Mouse (Mus musculus): ENCODE results near the gene Exo5. TPM values are rescaled to one million over a fixed set of nuclear protein-coding genes. Genes with fewer than 3 reads are reported as not detected.

The Exo5 gene
- polyA plus RNA-seq (2016; fragmentation: Nextera tagmentation; extraction: Ambion mirVana): 34.1 and 38.0 TPM in 2 replicates

GRCm38 (mm10) chr4:120924554-120925299 lies at the start of gene Exo5:
TSS of gene Exo5 (minus strand) at chr4:120925017.
- Histone ChIP-seq H3K36me3 (peaks cover 29% of the 10 kb centered on the region), H3K4me3 (peak within 1 kb of the TSS; percentile 49), H3K9ac (peak within 1 kb of the TSS; percentile 71), H3K9me3 (replicated peaks) (0 out of 2 replicates have a peak, but pooled peaks cover 5% of the 10 kb centered on the region), H3K4me2 (replicated peaks) (peak within 1 kb of the TSS; percentile 48), H3K27ac (peak within 1 kb of the TSS; percentile 85), H3K27me3 (no peaks in the 10 kb centered on the region), H3K4me1 (peaks cover 9% of the 10 kb centered on the region)
- WGBS: under 1% methylated on average over 33 of the region's 33 CpGs
- peak; percentile 99 for ATAC-seq (ENCODE audit: low FRiP score)

- no peak overlapping the region for H3K4me2 ChIP-seq (replicated peaks)
- H3K36me3 ChIP-seq: peaks cover 54% of the 10 kb centered on the region
- H3K27me3 ChIP-seq: no peaks in the 10 kb centered on the region
- no peak overlapping the region for H3K4me3 ChIP-seq
- no peak overlapping the region for H3K9ac ChIP-seq
- no peak for ATAC-seq (ENCODE audit: low FRiP score)
- WGBS: 93% methylated on average over 8 of the region's 8 CpGs
- H3K27ac ChIP-seq: no peak overlapping the region
- no peaks in the 10 kb centered on the region for H3K4me1 ChIP-seq
- no peaks in the 10 kb centered on the region for H3K9me3 ChIP-seq (replicated peaks)
These were observed 47.0 kb upstream of the Exo5 start for GRCm38 (mm10) chr4:120971842-120972241.

GRCm38 (mm10) chr4:120969382-120970146 lies 44.7 kb upstream of the Exo5 start:
- Histone ChIP-seq H3K4me1 (no peaks in the 10 kb centered on the region), H3K9me3 (replicated peaks) (no peaks in the 10 kb centered on the region), H3K4me2 (replicated peaks) (no peak overlapping the region), H3K4me3 (no peak overlapping the region), H3K27ac (no peak overlapping the region), H3K36me3 (peaks cover 47% of the 10 kb centered on the region), H3K9ac (no peak overlapping the region), H3K27me3 (no peaks in the 10 kb centered on the region)
- ATAC-seq (ENCODE audit: low FRiP score): no peak
- WGBS: 89% methylated on average over 5 of the region's 5 CpGs

GRCm38 (mm10) chr4:120968486-120968885 lies 43.7 kb upstream of the Exo5 start:
- H3K27ac ChIP-seq: no peak overlapping the region

GRCm38 (mm10) chr4:120955586-120955985 lies 30.8 kb upstream of the Exo5 start:
- Histone ChIP-seq H3K27me3 (no peaks in the 10 kb centered on the region), H3K36me3 (no peaks in the 10 kb centered on the region)
- 91% methylated on average over 1 of the region's 1 CpGs for WGBS

More at GRCm38 (mm10) chr4:120968486-120968885, 43.7 kb upstream of the Exo5 start:
- no peaks in the 10 kb centered on the region for H3K9me3 ChIP-seq (replicated peaks)
- peaks cover 43% of the 10 kb centered on the region for H3K36me3 ChIP-seq
- H3K4me1 ChIP-seq: no peaks in the 10 kb centered on the region
- H3K4me2 ChIP-seq (replicated peaks): no peak overlapping the region
- WGBS: 94% methylated on average over 9 of the region's 9 CpGs
- no peak for ATAC-seq (ENCODE audit: low FRiP score)
- H3K27me3 ChIP-seq: no peaks in the 10 kb centered on the region
- H3K4me3 ChIP-seq: no peak overlapping the region
- no peak overlapping the region for H3K9ac ChIP-seq

GRCm38 (mm10) chr4:120953667-120954066 lies 28.9 kb upstream of the Exo5 start:
- no peak for ATAC-seq (ENCODE audit: low FRiP score)
- Histone ChIP-seq H3K4me1 (peaks cover 8% of the 10 kb centered on the region), H3K9ac (no peak overlapping the region), H3K36me3 (no peaks in the 10 kb centered on the region), H3K9me3 (replicated peaks) (no peaks in the 10 kb centered on the region), H3K27ac (no peak overlapping the region), H3K4me3 (no peak overlapping the region), H3K4me2 (replicated peaks) (no peak overlapping the region), H3K27me3 (no peaks in the 10 kb centered on the region)
- 73% methylated on average over 1 of the region's 1 CpGs for WGBS

More at GRCm38 (mm10) chr4:120955586-120955985, 30.8 kb upstream of the Exo5 start:
- no peak for ATAC-seq (ENCODE audit: low FRiP score)
- Histone ChIP-seq H3K4me3 (no peak overlapping the region), H3K9ac (no peak overlapping the region), H3K4me1 (peaks cover 8% of the 10 kb centered on the region), H3K27ac (no peak overlapping the region), H3K9me3 (replicated peaks) (no peaks in the 10 kb centered on the region), H3K4me2 (replicated peaks) (no peak overlapping the region)

- Histone ChIP-seq H3K4me1 (peaks cover 8% of the 10 kb centered on the region), H3K27me3 (no peaks in the 10 kb centered on the region), H3K4me2 (replicated peaks) (no peak overlapping the region), H3K4me3 (no peak overlapping the region), H3K9ac (no peak overlapping the region), H3K27ac (no peak overlapping the region), H3K9me3 (replicated peaks) (no peaks in the 10 kb centered on the region), H3K36me3 (no peaks in the 10 kb centered on the region)
- WGBS: 87% methylated on average over 4 of the region's 4 CpGs
- no peak for ATAC-seq (ENCODE audit: low FRiP score)
These were observed 28.2 kb upstream of the Exo5 start for GRCm38 (mm10) chr4:120953038-120953437.

- Histone ChIP-seq H3K4me1 (peaks cover 8% of the 10 kb centered on the region), H3K4me2 (replicated peaks) (peak overlapping the region; percentile 68), H3K36me3 (0 out of 2 replicates have a peak, but pooled peaks cover 4% of the 10 kb centered on the region), H3K27me3 (no peaks in the 10 kb centered on the region), H3K9ac (peak overlapping the region; percentile 78), H3K27ac (peak overlapping the region; percentile 81), H3K4me3 (peak overlapping the region; percentile 74), H3K9me3 (replicated peaks) (no peaks in the 10 kb centered on the region)
- 53% methylated on average over 6 of the region's 6 CpGs for WGBS
- no peak for ATAC-seq (ENCODE audit: low FRiP score)
These were observed 27.3 kb upstream of the Exo5 start for GRCm38 (mm10) chr4:120952163-120952562.

- H3K36me3 ChIP-seq: peaks cover 10% of the 10 kb centered on the region
- under 1% methylated on average over 60 of the region's 60 CpGs for WGBS
- peak; percentile 97 for ATAC-seq (ENCODE audit: low FRiP score)
- peak within 1 kb of the TSS; percentile 81 for H3K27ac ChIP-seq
- H3K27me3 ChIP-seq: no peaks in the 10 kb centered on the region
- H3K4me2 ChIP-seq (replicated peaks): peak within 1 kb of the TSS; percentile 68
- H3K9me3 ChIP-seq (replicated peaks): no peaks in the 10 kb centered on the region
- H3K9ac ChIP-seq: peak within 1 kb of the TSS; percentile 78
- H3K4me3 ChIP-seq: peak within 1 kb of the TSS; percentile 74
- peaks cover 8% of the 10 kb centered on the region for H3K4me1 ChIP-seq
These were observed 26.7 kb upstream of the Exo5 start, which contains the start of gene Zfp69 for GRCm38 (mm10) chr4:120951428-120951973. TSS of gene Zfp69 (minus strand) at chr4:120951699.

- H3K27me3 ChIP-seq: no peaks in the 10 kb centered on the region
- peak overlapping the region; percentile 78 for H3K9ac ChIP-seq
- no peak; the same call in 1 of the 2 replicates for ATAC-seq (ENCODE audit: low FRiP score)
- peak overlapping the region; percentile 81 for H3K27ac ChIP-seq
- H3K4me3 ChIP-seq: peak overlapping the region; percentile 74
- WGBS: 7% methylated on average over 20 of the region's 20 CpGs
- H3K4me2 ChIP-seq (replicated peaks): peak overlapping the region; percentile 68
- peaks cover 14% of the 10 kb centered on the region for H3K36me3 ChIP-seq
- peaks cover 8% of the 10 kb centered on the region for H3K4me1 ChIP-seq
- no peaks in the 10 kb centered on the region for H3K9me3 ChIP-seq (replicated peaks)
These were observed 26.1 kb upstream of the Exo5 start for GRCm38 (mm10) chr4:120950763-120951427.

GRCm38 (mm10) chr4:120948938-120949337 lies 24.1 kb upstream of the Exo5 start:
- ATAC-seq (ENCODE audit: low FRiP score): no peak
- Histone ChIP-seq H3K27me3 (no peaks in the 10 kb centered on the region), H3K4me1 (peaks cover 8% of the 10 kb centered on the region), H3K27ac (no peak overlapping the region), H3K4me2 (replicated peaks) (no peak overlapping the region), H3K36me3 (peaks cover 14% of the 10 kb centered on the region), H3K9me3 (replicated peaks) (no peaks in the 10 kb centered on the region), H3K4me3 (no peak overlapping the region), H3K9ac (no peak overlapping the region)
- WGBS: 69% methylated on average over 3 of the region's 3 CpGs

GRCm38 (mm10) chr4:120935006-120935405 lies 10.2 kb upstream of the Exo5 start:
- Histone ChIP-seq H3K9me3 (replicated peaks) (peaks cover 9% of the 10 kb centered on the region; the same call in 1 of the 2 replicates), H3K27ac (no peak overlapping the region), H3K4me3 (no peak overlapping the region), H3K27me3 (no peaks in the 10 kb centered on the region), H3K36me3 (peaks cover 16% of the 10 kb centered on the region), H3K9ac (no peak overlapping the region), H3K4me1 (no peaks in the 10 kb centered on the region), H3K4me2 (replicated peaks) (no peak overlapping the region)
- no peak for ATAC-seq (ENCODE audit: low FRiP score)
- WGBS: 80% methylated on average over 3 of the region's 3 CpGs
